Mouse (Mus musculus): ENCODE measurements around the gene Pmpca. TPM values are rescaled to one million over a fixed set of nuclear protein-coding genes. Genes with fewer than 3 reads are reported as not detected.

Pmpca gene
- polyA plus RNA-seq, 1 experiment from 2014 or later, result 142 TPM

- H3K27me3 ChIP-seq (ENCODE audit: low read depth, poor library complexity, severe bottlenecking), result no peaks in the 10 kb centered on the region
- H3K4me3 ChIP-seq, result peak overlapping the region; percentile 93
- peaks cover 28% of the 10 kb centered on the region for H3K4me1 ChIP-seq
- H3K27ac ChIP-seq, result peak overlapping the region; percentile 92
- peaks cover 27% of the 10 kb centered on the region for H3K36me3 ChIP-seq
- H3K9me3 ChIP-seq (replicated peaks), result no peaks in the 10 kb centered on the region
- no peak for DNase-seq (ENCODE audit: low spot score)
- 6% methylated on average over 15 of the region's 15 CpGs for WGBS
Measured at GRCm38 (mm10) chr2:26444368-26444767, 55.2 kb downstream of the Pmpca start.

- H3K36me3 ChIP-seq, result peaks cover 19% of the 10 kb centered on the region
- no peaks in the 10 kb centered on the region for H3K27me3 ChIP-seq (ENCODE audit: low read depth, poor library complexity, severe bottlenecking)
- peak within 1 kb of the TSS; percentile 92 for H3K27ac ChIP-seq
- peaks cover 28% of the 10 kb centered on the region for H3K4me1 ChIP-seq
- WGBS, result 1% methylated on average over 61 of the region's 61 CpGs
- DNase-seq (ENCODE audit: low spot score), result peak; percentile 100
- H3K4me3 ChIP-seq, result peak within 1 kb of the TSS; percentile 93
- H3K9me3 ChIP-seq (replicated peaks), result no peaks in the 10 kb centered on the region
Measured at GRCm38 (mm10) chr2:26444946-26445665, 56.0 kb downstream of the Pmpca start, which contains the start of gene Sec16a. TSS of gene Sec16a (minus strand) at chr2:26445216.

GRCm38 (mm10) chr2:26445666-26446445, 56.7 kb downstream of the Pmpca start:
- Histone ChIP-seq H3K36me3 (peaks cover 12% of the 10 kb centered on the region), H3K4me1 (peaks cover 28% of the 10 kb centered on the region), H3K27ac (peak overlapping the region; percentile 92), H3K4me3 (peak overlapping the region; percentile 93), H3K9me3 (replicated peaks) (no peaks in the 10 kb centered on the region), H3K27me3 (ENCODE audit: low read depth, poor library complexity, severe bottlenecking) (no peaks in the 10 kb centered on the region)
- no peak for DNase-seq (ENCODE audit: low spot score)
- WGBS, result under 1% methylated on average over 44 of the region's 44 CpGs

- Histone ChIP-seq H3K27me3 (ENCODE audit: low read depth, poor library complexity, severe bottlenecking) (no peaks in the 10 kb centered on the region), H3K4me1 (peaks cover 28% of the 10 kb centered on the region), H3K9me3 (replicated peaks) (no peaks in the 10 kb centered on the region), H3K4me3 (peak overlapping the region; percentile 93), H3K36me3 (peaks cover 4% of the 10 kb centered on the region), H3K27ac (peak overlapping the region; percentile 92; the same call in 1 of the 2 replicates)
- no peak for DNase-seq (ENCODE audit: low spot score)
- WGBS, result 76% methylated on average over 4 of the region's 4 CpGs
Measured at GRCm38 (mm10) chr2:26446671-26447070, 57.5 kb downstream of the Pmpca start.

Other genes starting within 250 kb of the Pmpca start
- gene Lhx3, start 181.1 kb upstream of the Pmpca start, polyA plus RNA-seq (2016; fragmentation: Nextera tagmentation; extraction: Ambion mirVana), result 0.18 TPM in 1 of 2 replicates, not detected in the other
- gene Qsox2, start 151.8 kb upstream of the Pmpca start, polyA plus RNA-seq (2016; fragmentation: Nextera tagmentation; extraction: Ambion mirVana), result 14.7 and 16.1 TPM in 2 replicates
- 0.01 TPM in 1 of 2 replicates, not detected in the other for gene Ccdc187, start 94.8 kb upstream of the Pmpca start, polyA plus RNA-seq (2016; fragmentation: Nextera tagmentation; extraction: Ambion mirVana)
- gene Gpsm1, start 73.8 kb upstream of the Pmpca start, polyA plus RNA-seq (2016; fragmentation: Nextera tagmentation; extraction: Ambion mirVana), result 83.6 and 91.4 TPM in 2 replicates
- 33.9 and 36.8 TPM in 2 replicates for gene Dnlz, start 37.2 kb upstream of the Pmpca start, polyA plus RNA-seq (2016; fragmentation: Nextera tagmentation; extraction: Ambion mirVana)
- gene Card9, start 28.4 kb upstream of the Pmpca start, polyA plus RNA-seq (2016; fragmentation: Nextera tagmentation; extraction: Ambion mirVana), result 0.49 and 0.54 TPM in 2 replicates
- 41.4 and 42.1 TPM in 2 replicates for gene Snapc4, start 8.7 kb upstream of the Pmpca start, polyA plus RNA-seq (2016; fragmentation: Nextera tagmentation; extraction: Ambion mirVana)
- 127 and 148 TPM in 2 replicates for gene Entr1, start within 50 bp of the Pmpca start, polyA plus RNA-seq (2016; fragmentation: Nextera tagmentation; extraction: Ambion mirVana)
- gene Inpp5e, start 19.9 kb downstream of the Pmpca start, polyA plus RNA-seq (2016; fragmentation: Nextera tagmentation; extraction: Ambion mirVana), result 30.6 and 35.3 TPM in 2 replicates
- gene Sec16a, start 55.9 kb downstream of the Pmpca start, polyA plus RNA-seq (2016; fragmentation: Nextera tagmentation; extraction: Ambion mirVana), result 29.4 and 37.1 TPM in 2 replicates
- 8.5 and 11.8 TPM in 2 replicates for gene Notch1, start 127.3 kb downstream of the Pmpca start, polyA plus RNA-seq (2016; fragmentation: Nextera tagmentation; extraction: Ambion mirVana)
- 96.5 and 97.2 TPM in 2 replicates for gene Egfl7, start 190.7 kb downstream of the Pmpca start, polyA plus RNA-seq (2016; fragmentation: Nextera tagmentation; extraction: Ambion mirVana)
- not detected in 2 replicates for gene Gm20532, start 197.3 kb downstream of the Pmpca start, polyA plus RNA-seq (2016; fragmentation: Nextera tagmentation; extraction: Ambion mirVana)
- 13.2 and 14.5 TPM in 2 replicates for gene Agpat2, start 215.1 kb downstream of the Pmpca start, polyA plus RNA-seq (2016; fragmentation: Nextera tagmentation; extraction: Ambion mirVana)
- gene Fam69b, start 239.1 kb downstream of the Pmpca start, polyA plus RNA-seq (2016; fragmentation: Nextera tagmentation; extraction: Ambion mirVana), result 31.3 and 43.3 TPM in 2 replicates

Data from limb, embryonic 10.5 days (tissue).